Mouse (Mus musculus): ENCODE measurements at regions not wholly inside any gene's neighbourhood (a gene's known extent, or its start where the extent isn't known, plus 50 kb on each side); places are given as distances from the start of the nearest gene placed in this dataset.

DNA sequence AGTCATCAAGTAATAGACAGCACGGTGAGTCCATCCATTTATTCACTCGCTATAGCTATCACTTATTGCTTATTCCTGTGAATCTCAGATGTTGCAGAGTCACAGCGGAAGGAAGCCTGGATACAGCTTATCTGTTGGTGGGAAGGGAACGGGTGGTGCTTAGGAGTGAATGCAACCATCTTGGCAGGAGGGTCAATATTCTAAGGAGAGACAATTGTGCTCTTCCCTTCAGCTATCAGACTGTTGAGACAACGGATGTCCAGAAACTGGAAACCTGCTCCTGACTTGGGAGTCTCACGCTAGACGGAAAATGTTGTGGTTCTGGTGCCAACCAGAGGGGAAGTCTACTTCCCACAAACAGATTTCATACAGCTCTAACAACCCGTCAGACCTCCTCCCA lies 103.7 kb upstream of the Kit start:
- H3K4me1 ChIP-seq (replicated peaks), result peaks cover 10% of the 10 kb centered on the region
- H3K27me3 ChIP-seq, result no peaks in the 10 kb centered on the region
- no peak overlapping the region for H3K9ac ChIP-seq (replicated peaks)
- H3K36me3 ChIP-seq, result no peaks in the 10 kb centered on the region
- H3K4me3 ChIP-seq (replicated peaks), result no peak overlapping the region
- H3K27ac ChIP-seq, result no peak overlapping the region
- H3K9me3 ChIP-seq, result no peaks in the 10 kb centered on the region
- H3K4me2 ChIP-seq, result no peak overlapping the region
- no peak for ATAC-seq (ENCODE audit: insufficient number of reproducible peaks, insufficient read depth, low FRiP score, low TSS enrichment, low read depth)
- 90% methylated on average over 8 of the region's 8 CpGs for WGBS

GRCm38 (mm10) chr5:75472484-75472883 lies 102.2 kb upstream of the Kit start:
- Histone ChIP-seq H3K27ac (no peak overlapping the region), H3K4me2 (no peak overlapping the region), H3K4me3 (replicated peaks) (no peak overlapping the region), H3K27me3 (no peaks in the 10 kb centered on the region), H3K9ac (replicated peaks) (no peak overlapping the region), H3K9me3 (no peaks in the 10 kb centered on the region), H3K36me3 (no peaks in the 10 kb centered on the region), H3K4me1 (replicated peaks) (peaks cover 5% of the 10 kb centered on the region; the same call in 1 of the 2 replicates)
- 23% methylated on average over 3 of the region's 3 CpGs for WGBS
- no peak for ATAC-seq (ENCODE audit: insufficient number of reproducible peaks, insufficient read depth, low FRiP score, low TSS enrichment, low read depth)

GRCm38 (mm10) chr5:75475414-75475813 lies 99.3 kb upstream of the Kit start:
- Histone ChIP-seq H3K4me1 (replicated peaks) (no peaks in the 10 kb centered on the region; the same call in 1 of the 2 replicates), H3K9ac (replicated peaks) (no peak overlapping the region), H3K9me3 (no peaks in the 10 kb centered on the region), H3K36me3 (no peaks in the 10 kb centered on the region), H3K27ac (no peak overlapping the region), H3K27me3 (no peaks in the 10 kb centered on the region), H3K4me2 (no peak overlapping the region), H3K4me3 (replicated peaks) (no peak overlapping the region)
- no peak for ATAC-seq (ENCODE audit: insufficient number of reproducible peaks, insufficient read depth, low FRiP score, low TSS enrichment, low read depth)
- 61% methylated on average over 4 of the region's 4 CpGs for WGBS

DNA sequence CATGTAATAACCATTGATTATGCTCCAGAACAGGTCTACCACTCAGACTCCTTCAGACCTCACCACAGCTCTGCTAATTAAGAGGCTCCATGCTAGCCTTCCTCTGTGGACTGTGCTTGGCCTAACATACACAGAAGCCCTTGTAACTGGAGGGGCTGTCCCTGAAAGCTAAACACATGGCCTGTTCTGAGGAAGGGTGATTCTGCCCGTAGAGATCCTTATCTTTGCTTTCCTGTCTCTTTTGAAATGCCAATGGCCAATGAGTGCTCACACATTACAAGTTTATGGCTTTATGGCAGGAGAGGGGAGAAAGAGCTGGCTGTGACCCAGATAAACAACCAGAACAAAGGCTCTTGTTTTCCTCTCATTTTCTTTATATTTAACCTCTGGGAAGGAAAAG lies 96.2 kb upstream of the Kit start:
- Histone ChIP-seq H3K4me2 (no peak overlapping the region), H3K4me1 (replicated peaks) (peaks cover 8% of the 10 kb centered on the region), H3K27ac (no peak overlapping the region), H3K9ac (replicated peaks) (no peak overlapping the region), H3K27me3 (no peaks in the 10 kb centered on the region), H3K36me3 (no peaks in the 10 kb centered on the region), H3K4me3 (replicated peaks) (no peak overlapping the region), H3K9me3 (no peaks in the 10 kb centered on the region)
- no peak for ATAC-seq (ENCODE audit: insufficient number of reproducible peaks, insufficient read depth, low FRiP score, low TSS enrichment, low read depth)
- WGBS, result 7% methylated on average over 1 of the region's 1 CpGs

DNA sequence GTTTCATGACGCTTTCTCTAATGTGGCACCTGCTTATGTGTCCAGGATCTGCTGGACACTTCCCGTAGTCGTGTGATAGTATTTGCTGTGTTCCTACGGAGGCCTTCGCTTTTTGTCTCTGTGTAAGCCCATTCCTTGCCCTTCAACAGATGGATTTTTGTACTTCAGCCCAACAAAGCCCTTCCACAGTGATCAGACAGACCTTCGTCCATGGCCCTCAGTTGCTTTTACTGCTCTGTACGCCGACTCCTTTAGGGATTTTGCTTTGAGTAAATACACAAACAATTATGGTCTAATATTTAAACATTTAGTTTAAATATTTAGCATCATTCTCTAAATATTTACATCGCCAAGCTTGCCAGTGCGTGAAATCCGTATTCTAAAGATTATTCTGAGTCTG lies 95.6 kb upstream of the Kit start:
- Histone ChIP-seq H3K4me2 (no peak overlapping the region), H3K27me3 (no peaks in the 10 kb centered on the region)
- WGBS, result 73% methylated on average over 11 of the region's 11 CpGs

GRCm38 (mm10) chr5:75481595-75481994 lies 93.1 kb upstream of the Kit start:
- Histone ChIP-seq H3K4me2 (no peak overlapping the region), H3K4me1 (replicated peaks) (peaks cover 8% of the 10 kb centered on the region), H3K27ac (no peak overlapping the region), H3K36me3 (no peaks in the 10 kb centered on the region), H3K4me3 (replicated peaks) (no peak overlapping the region), H3K27me3 (no peaks in the 10 kb centered on the region), H3K9me3 (no peaks in the 10 kb centered on the region), H3K9ac (replicated peaks) (no peak overlapping the region)
- WGBS, result 11% methylated on average over 7 of the region's 7 CpGs
- ATAC-seq (ENCODE audit: insufficient number of reproducible peaks, insufficient read depth, low FRiP score, low TSS enrichment, low read depth), result no peak

More for the DNA sequence above, 95.6 kb upstream of the Kit start:
- Histone ChIP-seq H3K36me3 (no peaks in the 10 kb centered on the region), H3K27ac (no peak overlapping the region), H3K4me1 (replicated peaks) (peaks cover 8% of the 10 kb centered on the region), H3K9ac (replicated peaks) (no peak overlapping the region), H3K4me3 (replicated peaks) (no peak overlapping the region), H3K9me3 (no peaks in the 10 kb centered on the region)
- ATAC-seq (ENCODE audit: insufficient number of reproducible peaks, insufficient read depth, low FRiP score, low TSS enrichment, low read depth), result no peak

DNA sequence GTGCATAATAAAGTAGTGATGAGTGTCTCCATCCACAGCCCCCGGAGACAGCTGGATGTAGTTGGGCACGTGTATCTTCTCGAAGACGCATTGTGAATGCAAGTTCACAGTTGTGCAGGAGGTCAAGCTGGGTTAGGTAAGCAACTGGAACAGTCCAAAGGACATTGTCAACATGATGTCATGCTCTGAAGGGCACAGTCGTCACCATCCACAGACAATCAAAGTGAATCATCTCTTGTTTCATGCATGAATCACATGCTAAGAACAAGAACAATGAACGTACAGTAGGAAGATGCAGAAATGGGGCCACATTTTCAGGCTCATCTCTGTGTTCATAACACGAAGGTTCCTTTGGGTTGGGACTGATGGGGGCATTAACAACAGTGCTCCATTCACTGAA lies 90.4 kb upstream of the Kit start:
- ATAC-seq (ENCODE audit: insufficient number of reproducible peaks, insufficient read depth, low FRiP score, low TSS enrichment, low read depth), result no peak
- WGBS, result 92% methylated on average over 7 of the region's 7 CpGs

DNA sequence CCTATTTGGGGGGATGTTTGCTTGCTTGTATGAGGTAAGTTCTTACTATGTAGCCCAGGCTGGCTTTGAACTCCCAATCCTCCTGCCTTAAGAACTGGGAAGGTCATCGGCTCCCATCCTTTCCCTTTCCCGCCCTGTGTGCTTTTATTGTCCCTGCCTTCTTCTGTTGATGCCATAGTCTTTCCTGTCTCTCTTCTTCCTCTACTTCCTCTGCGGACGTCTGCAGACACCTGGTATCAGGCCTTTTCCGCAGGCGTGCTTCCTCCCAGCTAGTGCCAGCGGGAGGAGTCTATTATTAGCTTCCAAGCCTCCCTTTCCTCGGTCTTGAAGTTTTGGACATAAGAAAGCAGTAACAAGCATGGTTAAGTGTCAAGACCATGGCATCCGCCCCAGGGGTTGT lies 83.9 kb upstream of the Kit start:
- no peak overlapping the region for H3K27ac ChIP-seq
- no peak overlapping the region for H3K9ac ChIP-seq (replicated peaks)
- no peaks in the 10 kb centered on the region for H3K36me3 ChIP-seq
- H3K4me1 ChIP-seq (replicated peaks), result no peaks in the 10 kb centered on the region
- no peak overlapping the region for H3K4me2 ChIP-seq
- WGBS, result 79% methylated on average over 9 of the region's 9 CpGs
- no peaks in the 10 kb centered on the region for H3K9me3 ChIP-seq
- ATAC-seq (ENCODE audit: insufficient number of reproducible peaks, insufficient read depth, low FRiP score, low TSS enrichment, low read depth), result no peak
- H3K27me3 ChIP-seq, result no peaks in the 10 kb centered on the region
- H3K4me3 ChIP-seq (replicated peaks), result no peak overlapping the region

More for the DNA sequence above, 90.4 kb upstream of the Kit start:
- no peaks in the 10 kb centered on the region for H3K36me3 ChIP-seq
- H3K4me3 ChIP-seq (replicated peaks), result no peak overlapping the region
- peaks cover 8% of the 10 kb centered on the region for H3K4me1 ChIP-seq (replicated peaks)
- no peaks in the 10 kb centered on the region for H3K9me3 ChIP-seq
- H3K4me2 ChIP-seq, result no peak overlapping the region
- no peak overlapping the region for H3K27ac ChIP-seq
- no peaks in the 10 kb centered on the region for H3K27me3 ChIP-seq
- H3K9ac ChIP-seq (replicated peaks), result no peak overlapping the region

DNA sequence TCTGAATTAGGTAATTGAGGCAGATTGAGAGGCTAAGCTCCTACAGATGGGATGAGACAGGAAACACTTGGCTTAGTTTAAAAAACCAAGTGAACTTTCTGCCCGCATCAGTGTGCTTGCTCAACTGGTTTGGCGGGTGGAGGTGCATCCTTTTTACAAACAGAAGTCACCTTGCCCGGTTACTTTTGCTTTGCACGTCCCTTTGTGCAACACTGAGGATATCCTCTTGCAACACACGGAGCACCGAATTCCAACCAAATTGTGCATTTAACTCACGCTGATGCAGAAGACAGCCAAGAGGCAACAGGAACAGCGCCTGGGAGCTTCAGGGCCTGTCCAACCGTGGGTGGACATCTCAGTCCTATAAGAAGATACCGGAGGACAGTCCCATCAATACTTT lies 80.6 kb upstream of the Kit start:
- Histone ChIP-seq H3K9me3 (no peaks in the 10 kb centered on the region), H3K36me3 (no peaks in the 10 kb centered on the region), H3K27ac (no peak overlapping the region), H3K4me1 (replicated peaks) (no peaks in the 10 kb centered on the region), H3K4me2 (no peak overlapping the region), H3K4me3 (replicated peaks) (no peak overlapping the region), H3K27me3 (no peaks in the 10 kb centered on the region), H3K9ac (replicated peaks) (no peak overlapping the region)
- no peak for ATAC-seq (ENCODE audit: insufficient number of reproducible peaks, insufficient read depth, low FRiP score, low TSS enrichment, low read depth)
- whole genome bisulfite sequencing, result 87% methylated on average over 10 of the region's 10 CpGs

GRCm38 (mm10) chr5:75499053-75499452 lies 75.7 kb upstream of the Kit start:
- H3K9ac ChIP-seq (replicated peaks), result no peak overlapping the region
- no peak overlapping the region for H3K27ac ChIP-seq
- no peaks in the 10 kb centered on the region for H3K27me3 ChIP-seq
- no peaks in the 10 kb centered on the region for H3K4me1 ChIP-seq (replicated peaks)
- H3K4me3 ChIP-seq (replicated peaks), result no peak overlapping the region
- no peaks in the 10 kb centered on the region for H3K36me3 ChIP-seq
- ATAC-seq (ENCODE audit: insufficient number of reproducible peaks, insufficient read depth, low FRiP score, low TSS enrichment, low read depth), result no peak
- WGBS, result 81% methylated on average over 3 of the region's 3 CpGs
- no peak overlapping the region for H3K4me2 ChIP-seq
- H3K9me3 ChIP-seq, result no peaks in the 10 kb centered on the region

GRCm38 (mm10) chr5:75499695-75500094 lies 75.0 kb upstream of the Kit start:
- H3K4me1 ChIP-seq (replicated peaks), result no peaks in the 10 kb centered on the region
- H3K4me2 ChIP-seq, result no peak overlapping the region
- no peaks in the 10 kb centered on the region for H3K9me3 ChIP-seq
- no peaks in the 10 kb centered on the region for H3K36me3 ChIP-seq
- H3K27me3 ChIP-seq, result no peaks in the 10 kb centered on the region
- 84% methylated on average over 5 of the region's 5 CpGs for WGBS
- no peak overlapping the region for H3K27ac ChIP-seq
- ATAC-seq (ENCODE audit: insufficient number of reproducible peaks, insufficient read depth, low FRiP score, low TSS enrichment, low read depth), result no peak
- no peak overlapping the region for H3K4me3 ChIP-seq (replicated peaks)
- no peak overlapping the region for H3K9ac ChIP-seq (replicated peaks)

DNA sequence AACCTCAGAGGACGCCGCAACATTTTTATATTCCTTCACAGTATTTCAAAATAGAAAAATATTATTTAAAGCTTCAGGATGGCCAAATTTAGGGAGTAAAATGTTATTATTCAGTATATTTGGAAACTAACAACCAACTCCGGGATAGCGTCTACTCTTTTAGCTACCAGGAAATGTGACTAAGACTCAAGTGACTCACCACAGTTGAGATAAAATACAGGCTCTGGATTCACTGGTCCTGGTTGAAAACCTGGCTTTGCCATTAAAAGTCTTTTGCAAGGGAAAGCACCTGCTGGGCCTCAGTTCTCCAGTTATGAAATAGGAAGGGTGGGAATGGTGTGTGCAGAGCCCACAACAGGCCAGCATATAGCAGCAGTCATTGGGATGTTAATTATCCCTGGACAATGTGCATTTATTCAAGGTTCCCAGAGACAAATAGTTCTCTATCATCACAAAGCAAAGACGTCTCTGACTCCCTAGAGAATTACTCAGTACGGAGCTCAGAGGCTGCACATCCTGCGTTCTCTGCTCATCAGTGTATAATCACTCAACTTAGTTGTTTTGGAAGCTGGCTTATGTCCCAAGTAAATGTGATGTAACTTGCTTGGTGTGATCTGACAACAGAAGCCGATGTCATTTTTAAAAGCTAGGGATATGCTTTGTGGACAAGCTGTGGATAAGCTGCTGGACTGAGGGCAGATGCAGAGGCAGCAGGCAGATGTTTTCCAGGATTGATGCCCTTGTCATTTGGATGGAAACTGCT lies 73.9 kb upstream of the Kit start:
- H3K9ac ChIP-seq (replicated peaks), result no peak overlapping the region
- H3K4me3 ChIP-seq (replicated peaks), result no peak overlapping the region
- H3K9me3 ChIP-seq, result no peaks in the 10 kb centered on the region
- no peaks in the 10 kb centered on the region for H3K4me1 ChIP-seq (replicated peaks)
- no peaks in the 10 kb centered on the region for H3K27me3 ChIP-seq
- WGBS, result 87% methylated on average over 8 of the region's 8 CpGs
- no peak overlapping the region for H3K4me2 ChIP-seq
- no peak for ATAC-seq (ENCODE audit: insufficient number of reproducible peaks, insufficient read depth, low FRiP score, low TSS enrichment, low read depth)
- H3K27ac ChIP-seq, result no peak overlapping the region
- no peaks in the 10 kb centered on the region for H3K36me3 ChIP-seq

All from limb, embryonic 12.5 days (tissue).